Mouse (Mus musculus) embryonic fibroblast, embryonic 13.5 days (primary cell): ENCODE results near the gene Dlg5.

ENCODE experiments used
- CTCF ChIP-seq: IDR thresholded peaks from 2 replicates; pipeline ENCODE4 v1.5.1; 2011; ENCODE audit warnings: mild to moderate bottlenecking, control low read depth, low read length, moderate library complexity, borderline replicate concordance; ENCODE audit not compliant: insufficient read depth
- POLR2A ChIP-seq: IDR thresholded peaks from 2 replicates; pipeline ENCODE4 v1.6.1; 2011; ENCODE audit warnings: low read depth, mild to moderate bottlenecking, control low read depth, low read length, moderate library complexity

DNA sequence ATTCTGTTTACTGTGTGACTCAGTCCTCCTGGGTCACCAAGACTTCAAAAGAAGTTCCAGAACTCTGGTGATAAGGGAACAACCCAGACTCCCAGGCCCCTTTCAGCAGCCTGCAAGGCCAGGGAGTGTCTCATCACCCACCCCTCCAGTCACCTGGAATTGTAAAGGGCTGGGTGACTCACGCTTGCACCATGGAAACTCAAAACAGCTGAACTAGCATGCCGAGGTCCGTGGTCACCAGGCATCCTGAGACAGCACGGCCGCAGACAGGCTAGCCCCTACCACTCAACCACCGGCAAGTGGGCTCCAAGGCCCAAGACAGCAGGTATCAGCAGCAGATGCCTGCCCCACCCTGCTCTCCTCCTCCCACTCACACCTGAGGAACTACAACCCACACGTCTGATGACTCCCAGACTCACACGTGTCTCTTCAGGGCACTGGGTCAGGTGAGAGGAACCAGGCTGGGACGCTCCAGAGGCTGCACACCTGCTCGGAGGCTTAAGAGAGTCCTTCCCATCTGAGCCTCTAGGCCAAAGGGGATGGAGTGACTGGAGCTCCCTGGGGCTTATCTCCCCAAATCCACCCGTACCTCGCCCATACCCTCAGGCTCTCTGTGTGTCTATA lies 38.9 kb downstream of the Dlg5 start:
- TF ChIP-seq CTCF (no peak), POLR2A (no peak)
